Mouse (Mus musculus): ENCODE data around the gene Pnma3. TPM values are rescaled to one million over a fixed set of nuclear protein-coding genes. Genes with fewer than 3 reads are reported as not detected.
"Not testable (repeated sequence)": the region's sequence is repeated elsewhere in the genome, so short reads cannot be mapped to it uniquely, and the experiment has no call there.

The Pnma3 gene
- total RNA-seq (2021), result not detected
- long read RNA-seq, experiment 1, result 0 reads
- long read RNA-seq, experiment 2, result 0 reads

GRCm38 (mm10) chrX:73064415-73064793 lies at the start of gene Pnma3:
Pnma3 (plus strand) TSS chrX:73064787.
- intact Hi-C loops (cut with DNase I; ENCODE audit: low total_unique reads), result no loop called here
- DNase-seq, result no peak

- no peak for DNase-seq
- intact Hi-C loops (cut with DNase I; ENCODE audit: low total_unique reads), result no loop called here
Measured at GRCm38 (mm10) chrX:73037003-73037402, 27.6 kb upstream of the Pnma3 start, which contains the start of gene Pnma5. Pnma5 (minus strand) TSS chrX:73037103.

DNA sequence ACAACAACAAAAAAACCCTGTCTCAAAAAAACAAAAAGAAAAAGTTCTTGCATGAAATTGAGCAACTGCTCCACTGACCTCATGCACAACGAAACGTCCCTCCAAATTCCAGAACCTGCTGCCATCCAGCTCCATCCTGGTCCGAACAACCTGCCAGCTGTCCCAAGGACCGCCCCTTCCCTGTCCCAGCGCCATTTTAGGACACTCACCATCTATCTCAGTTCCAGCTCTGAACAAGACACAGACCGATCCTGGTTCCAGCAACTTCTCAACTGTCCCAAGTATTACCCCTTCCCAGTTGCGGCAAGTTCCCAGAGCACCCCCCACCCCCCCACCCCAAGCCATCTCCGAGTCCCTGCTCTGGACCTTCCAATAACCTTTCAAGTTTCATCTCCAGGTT lies 25.8 kb upstream of the Pnma3 start:
- DNase-seq, result no peak
- intact Hi-C loops (cut with DNase I; ENCODE audit: low total_unique reads), result no loop called here

- intact Hi-C loops (cut with DNase I; ENCODE audit: low total_unique reads), result no loop called here
- DNase-seq, result no peak
Measured at GRCm38 (mm10) chrX:73039666-73040065, 24.9 kb upstream of the Pnma3 start.

DNA sequence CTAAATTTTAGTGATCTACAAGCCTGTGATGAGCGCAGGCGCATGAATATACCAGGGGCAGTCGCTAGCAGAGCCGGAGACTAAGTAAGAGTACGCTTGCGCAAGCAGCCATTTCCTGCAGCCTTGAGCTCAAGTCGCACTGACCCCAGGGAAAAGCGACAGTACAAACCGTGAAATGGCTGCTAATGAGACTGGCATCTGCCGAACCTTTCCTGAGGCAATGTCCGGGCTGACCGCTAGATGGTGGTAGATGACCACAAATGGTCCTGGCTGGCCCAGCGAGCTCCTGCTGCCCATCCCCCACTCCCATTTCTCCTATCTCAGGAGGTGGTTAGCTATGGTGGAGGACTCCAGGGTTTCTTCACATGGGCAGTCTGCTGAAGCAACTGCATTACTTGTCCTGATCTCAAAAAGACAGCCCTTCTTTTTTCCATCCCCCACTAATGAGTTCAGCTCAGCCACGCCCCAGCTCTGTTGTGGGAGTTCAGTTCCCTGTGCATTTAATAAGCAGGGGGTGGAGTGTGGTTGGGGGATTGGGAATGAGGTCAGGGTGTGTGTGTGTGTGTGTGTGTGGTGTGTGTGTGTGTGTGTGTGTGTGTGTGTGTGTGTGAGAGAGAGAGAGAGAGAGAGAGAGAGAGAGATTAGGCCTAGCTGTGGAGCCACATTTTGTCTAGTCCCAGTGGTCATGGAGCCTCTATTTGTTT lies 10.6 kb upstream of the Pnma3 start:
- DNase-seq, result peak; percentile 88
- intact Hi-C loops (cut with DNase I; ENCODE audit: low total_unique reads), result no loop called here

DNA sequence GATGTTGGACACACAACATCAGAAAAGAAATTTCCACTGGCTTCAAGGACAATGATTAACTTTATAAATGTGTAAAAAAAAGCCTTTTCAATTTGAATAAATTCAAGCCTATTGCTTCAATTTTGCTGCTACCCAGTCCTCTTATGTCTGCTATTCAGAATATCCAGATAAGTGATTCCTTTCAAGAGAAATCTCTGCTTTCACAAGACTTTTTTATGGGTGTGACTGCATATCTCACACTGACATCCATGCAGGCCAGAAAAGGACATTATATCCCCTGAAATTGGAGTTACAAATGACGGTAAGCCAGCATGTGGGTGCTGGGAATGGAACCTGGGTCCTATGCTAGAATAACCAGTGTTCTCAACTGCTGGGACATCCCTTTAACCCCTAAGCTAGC lies 3.1 kb upstream of the Pnma3 start:
- intact Hi-C loops (cut with DNase I; ENCODE audit: low total_unique reads), result no loop called here
- no peak for DNase-seq

DNA sequence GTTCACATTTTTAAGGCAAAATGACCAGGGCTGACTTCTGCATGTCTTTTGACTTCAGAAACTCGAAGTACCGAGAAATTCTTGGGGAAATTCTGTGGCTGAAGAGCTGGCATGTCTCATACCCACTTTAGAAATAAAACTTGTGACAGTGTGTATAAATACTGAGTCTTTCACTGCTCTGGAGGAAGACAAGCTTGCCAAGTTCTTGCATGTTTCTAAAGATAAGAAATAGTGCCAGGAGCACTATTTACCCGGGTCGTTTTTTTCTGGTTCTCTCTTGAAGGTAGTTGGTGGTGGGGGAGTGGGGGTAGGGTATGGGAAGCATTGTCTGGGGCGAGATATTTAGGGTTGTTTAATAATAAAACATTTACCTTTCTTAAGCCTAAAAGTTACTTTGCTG lies 2.3 kb upstream of the Pnma3 start:
- intact Hi-C loops (cut with DNase I; ENCODE audit: low total_unique reads), result no loop called here

DNA sequence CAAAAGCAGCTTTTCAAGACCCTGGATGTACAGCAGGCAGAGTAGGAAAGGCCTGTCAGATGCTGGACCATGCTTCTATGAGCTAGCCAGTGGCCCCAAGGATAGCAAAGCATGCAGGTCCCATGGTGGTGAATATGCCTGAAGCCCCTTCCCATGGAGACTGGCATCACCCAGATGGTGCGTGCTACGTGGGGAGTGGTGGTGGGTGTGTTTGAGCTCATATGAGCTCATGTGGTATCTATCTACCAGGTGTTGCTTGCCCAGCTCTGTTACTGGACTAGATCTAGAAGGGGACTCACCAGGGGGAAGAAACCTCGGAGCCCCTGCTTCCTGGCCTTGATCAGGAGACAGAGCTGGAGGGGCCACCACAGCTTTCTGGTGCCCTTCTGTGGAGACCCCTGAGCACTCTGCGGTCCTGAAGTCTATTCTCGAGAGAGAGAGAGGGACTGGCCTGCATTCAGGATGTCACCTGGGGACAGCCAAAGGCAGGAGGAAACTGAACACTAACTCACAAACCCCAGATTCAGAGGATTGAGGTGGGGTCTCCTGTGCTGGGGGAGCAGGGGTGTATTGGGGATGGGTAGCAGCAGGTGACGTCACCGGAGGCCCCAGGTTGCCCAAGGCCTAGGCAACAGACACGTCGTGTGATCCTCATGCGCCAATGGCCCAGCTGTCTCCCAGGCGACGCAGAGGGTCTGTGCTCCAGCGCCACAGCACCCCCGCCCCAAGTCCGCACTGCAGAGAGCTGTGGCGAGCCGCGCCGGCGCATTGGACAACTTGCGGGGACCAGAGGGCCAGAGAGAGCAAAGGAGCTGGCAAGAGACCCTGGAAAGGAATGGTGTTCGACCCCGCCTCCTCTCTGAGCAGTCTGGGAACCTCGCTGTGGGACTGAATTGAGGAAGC lies 824 bp upstream of the Pnma3 start:
- DNase-seq, result peak; percentile 6
- intact Hi-C loops (cut with DNase I; ENCODE audit: low total_unique reads), result no loop called here

More for the DNA sequence above, 2.3 kb upstream of the Pnma3 start:
- DNase-seq, result no peak

- intact Hi-C loops (cut with DNase I; ENCODE audit: low total_unique reads), result not testable (repeated sequence)
Measured at GRCm38 (mm10) chrX:73066765-73067312, 2.3 kb downstream of the Pnma3 start.

DNA sequence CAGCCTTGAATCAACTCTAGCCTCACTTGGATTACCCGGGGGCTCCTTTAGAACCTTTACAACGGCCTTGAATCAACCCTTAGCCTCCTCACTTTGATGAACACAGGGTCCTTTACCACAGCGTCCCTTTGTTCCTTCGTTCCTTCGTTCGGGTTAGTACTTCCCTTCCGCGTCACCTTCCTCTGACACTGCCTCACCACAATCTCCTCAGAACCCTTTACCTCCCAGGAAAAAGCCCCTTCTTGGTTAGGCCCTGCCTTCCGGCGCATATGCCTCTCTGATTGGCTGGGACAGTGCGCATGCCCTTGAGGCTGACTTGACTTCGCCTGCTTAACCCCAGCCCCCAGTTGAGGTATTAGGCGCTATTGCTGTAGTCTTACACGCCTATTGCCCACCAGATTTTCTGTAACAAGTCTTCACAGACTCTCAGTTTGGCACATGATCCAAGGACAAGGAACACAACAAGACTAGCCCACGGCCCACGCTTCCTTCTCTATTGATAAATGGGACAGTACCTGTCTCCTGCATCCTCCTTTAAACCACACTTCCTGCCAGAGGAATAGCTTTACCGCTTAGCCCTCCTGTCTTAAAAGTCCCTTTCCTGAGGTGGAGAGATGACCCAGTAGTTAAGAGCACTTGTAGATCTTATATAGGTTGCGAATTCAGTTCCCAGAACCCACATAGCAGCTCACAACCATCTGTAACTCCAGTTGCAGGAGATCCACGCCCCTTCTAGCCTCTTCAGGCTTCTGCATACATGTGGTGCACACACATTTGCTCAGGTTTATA lies 17.9 kb downstream of the Pnma3 start, which contains the start of gene Xlr4a:
Gene Xlr4a, minus strand, starts transcription at position 212 of the 789 bp plus-strand sequence.
- DNase-seq; intact Hi-C loops (cut with DNase I; ENCODE audit: low total_unique reads): not testable (repeated sequence)

More at GRCm38 (mm10) chrX:73066765-73067312, 2.3 kb downstream of the Pnma3 start:
- not testable (repeated sequence) for DNase-seq

DNA sequence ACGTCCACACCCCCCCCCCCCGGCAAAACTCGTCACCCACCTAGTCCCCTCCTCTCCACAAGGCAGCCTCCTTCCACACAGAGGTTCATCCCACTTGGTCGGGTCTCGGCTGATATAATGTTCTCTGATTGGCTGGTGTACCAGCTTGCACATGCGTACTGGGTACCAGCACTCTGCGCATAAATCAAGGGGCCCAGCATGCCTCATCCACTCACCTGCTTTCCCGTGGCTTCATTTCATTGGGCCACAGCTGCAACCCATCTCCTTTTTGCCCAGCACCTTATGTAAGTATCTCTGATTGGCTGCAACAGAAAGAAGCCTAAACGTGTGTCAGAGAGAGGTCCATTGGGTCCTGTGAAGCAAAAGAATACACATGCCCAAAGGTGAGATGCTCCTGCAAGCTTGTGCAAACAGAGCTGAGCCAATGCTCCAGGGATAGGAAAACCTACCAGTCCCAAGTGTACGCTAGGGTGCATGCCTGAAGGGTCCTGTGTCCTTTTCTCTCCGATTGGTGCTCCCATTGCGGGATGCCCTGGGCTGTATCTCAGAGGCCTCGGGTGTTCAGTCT lies 32.4 kb downstream of the Pnma3 start, which contains the start of gene Xlr3a:
Gene Xlr3a, minus strand, starts transcription at position 155 of the 568 bp plus-strand sequence.
- intact Hi-C loops (cut with DNase I; ENCODE audit: low total_unique reads); DNase-seq: not testable (repeated sequence)

DNA sequence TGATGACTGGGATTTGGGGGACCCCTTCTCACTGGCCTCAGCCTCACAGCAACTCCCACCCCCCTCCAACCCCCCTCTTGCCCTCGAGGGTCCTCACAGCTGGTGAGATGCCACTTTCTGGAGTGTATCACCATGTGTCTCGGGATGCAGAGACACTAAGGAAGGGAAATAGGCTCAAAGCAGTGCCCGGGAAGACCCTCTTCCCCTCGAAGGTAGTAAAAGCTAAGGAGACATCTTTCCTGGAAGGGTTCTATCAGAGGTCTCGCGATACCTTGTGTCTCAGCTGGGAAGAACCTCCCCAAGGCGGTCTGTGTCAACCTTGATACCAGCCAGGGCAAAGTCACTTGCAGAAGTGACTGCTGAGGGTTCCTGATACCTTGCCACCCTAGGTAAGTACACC lies 52.2 kb downstream of the Pnma3 start, which contains the start of gene Gm14685:
Gene Gm14685, plus strand, starts transcription at position 301 of the 400 bp plus-strand sequence.
- DNase-seq; intact Hi-C loops (cut with DNase I; ENCODE audit: low total_unique reads): not testable (repeated sequence)

Other genes starting within 250 kb of the Pnma3 start
- under 1 TPM; 0.04 to 0.12 TPM for gene Gabrq, start 239.6 kb upstream of the Pnma3 start, total RNA-seq (2021)
- gene Cetn2, start 146.4 kb upstream of the Pnma3 start, total RNA-seq (2021), result 10 to 100 TPM; 22.7 to 25.5 TPM
- 1 to 10 TPM; 5.5 to 8.1 TPM for gene Nsdhl, start 146.2 kb upstream of the Pnma3 start, total RNA-seq (2021)
- 1 to 10 TPM; 5.5 to 8.7 TPM for gene Zfp185, start 77.4 kb upstream of the Pnma3 start, total RNA-seq (2021)
- not detected for gene Pnma5, start 27.7 kb upstream of the Pnma3 start, total RNA-seq (2021)
- gene Xlr4a, start 17.7 kb downstream of the Pnma3 start, total RNA-seq (2021), result under 1 TPM in 1 of 2 experiments, not detected in 1; 0.82 TPM
- under 1 TPM; 0.38 to 0.68 TPM for gene Xlr3a, start 32.3 kb downstream of the Pnma3 start, total RNA-seq (2021)
- not detected for gene Gm14685, start 52.3 kb downstream of the Pnma3 start, total RNA-seq (2021)
- gene Xlr5b, start 84.0 kb downstream of the Pnma3 start, total RNA-seq (2021), result not detected
- gene DXBay18, start 84.7 kb downstream of the Pnma3 start, total RNA-seq (2021), result not detected
- not detected for gene Spin2d, start 112.2 kb downstream of the Pnma3 start, total RNA-seq (2021)
- 1 to 10 TPM; 2.7 to 4.8 TPM for gene Xlr3b, start 127.4 kb downstream of the Pnma3 start, total RNA-seq (2021)
- not detected for gene Xlr4b, start 149.5 kb downstream of the Pnma3 start, total RNA-seq (2021)
- 1 to 10 TPM; 7.2 to 8.6 TPM for gene F8a, start 163.5 kb downstream of the Pnma3 start, total RNA-seq (2021)
- gene Xlr4c, start 178.3 kb downstream of the Pnma3 start, total RNA-seq (2021), result not detected
- under 1 TPM in 1 of 2 experiments, not detected in 1; 0.31 TPM for gene Xlr3c, start 200.6 kb downstream of the Pnma3 start, total RNA-seq (2021)
- gene Xlr5a, start 228.2 kb downstream of the Pnma3 start, total RNA-seq (2021), result not detected
- gene Xlr5c, start 228.2 kb downstream of the Pnma3 start, total RNA-seq (2021), result not detected

Data from gastrocnemius, postnatal 14 days (tissue).